In genomic region chr11:96274428-96274827, GRCm38 (mm10) we compare ENCODE assay signal across 20 mouse cellular contexts. TPM values are rescaled to one million over a fixed set of nuclear protein-coding genes. Genes with fewer than 3 reads are reported as not detected.
DNase-seq lines count a peak whose midpoint lies in the region; ATAC-seq and TF ChIP-seq lines count a peak whose summit lies in the region.
"Had no signal": no experiment of that assay in that cellular context is flagged by ENCODE, and none has a peak within 500 bp of the region (broad histone marks: within the 10 kb centered on the region; RNA-seq: fewer than 3 reads in every experiment).

No protein-coding gene starts in this region.

- WGBS in kidney, embryonic 16.5 days, result 51% methylated on average over 10 of the region's 10 CpGs
- 13% methylated on average over 10 of the region's 10 CpGs for WGBS in neural tube, embryonic 12.5 days
- 16% methylated on average over 10 of the region's 10 CpGs for WGBS in neural tube, embryonic 14.5 days
- 15% methylated on average over 10 of the region's 10 CpGs for WGBS in intestine, postnatal 0 days

- peak overlapping the region; percentile 86 for H3K4me2 ChIP-seq in kidney, embryonic 16.5 days (replicated peaks; ENCODE audit: low read depth, low read length)
- peak overlapping the region; percentile 100 for H3K4me2 ChIP-seq in neural tube, embryonic 12.5 days (replicated peaks)
- H3K4me2 ChIP-seq in neural tube, embryonic 14.5 days (ENCODE audit: low read depth, low read length), result peak overlapping the region; percentile 100
- no peak overlapping the region for H3K4me2 ChIP-seq in intestine, postnatal 0 days (replicated peaks; ENCODE audit: low read depth)
- H3K4me2 ChIP-seq: forebrain, embryonic 13.5 days; heart, embryonic 12.5 days; hindbrain, embryonic 15.5 days had no signal

- peak overlapping the region; percentile 71 for H3K4me3 ChIP-seq in kidney, embryonic 16.5 days (ENCODE audit: low read length)
- H3K4me3 ChIP-seq in neural tube, embryonic 12.5 days, result peak overlapping the region; percentile 95
- peak overlapping the region; percentile 95 for H3K4me3 ChIP-seq in neural tube, embryonic 14.5 days (ENCODE audit: low read depth, low read length)
- H3K4me3 ChIP-seq in intestine, postnatal 0 days (ENCODE audit: low read depth, low read length), result no peak overlapping the region
- H3K4me3 ChIP-seq: embryonic facial prominence, embryonic 10.5 days; forebrain, embryonic 13.5 days; gastrocnemius, adult 2 months; heart, embryonic 12.5 days; hindbrain, embryonic 10.5 days; hindbrain, embryonic 15.5 days had no signal

- DNase-seq in kidney, adult 18-20 months, result peak; percentile 39
- DNase-seq in kidney, postnatal 36 days, result no peak
- no peak for DNase-seq in kidney, postnatal 25 days
- DNase-seq: adrenal gland, postnatal 14 days; cerebellum, adult 2 months; cerebellum, postnatal 10 days; gastrocnemius, adult 2 months; gastrocnemius, postnatal 25 days had no signal

- H3K27ac ChIP-seq in kidney, embryonic 16.5 days (ENCODE audit: low read length), result peak overlapping the region; percentile 16; the same call in 1 of the 2 replicates
- peak overlapping the region; percentile 100 for H3K27ac ChIP-seq in neural tube, embryonic 12.5 days
- H3K27ac ChIP-seq in neural tube, embryonic 14.5 days (ENCODE audit: low read depth, low read length), result peak overlapping the region; percentile 100
- no peak overlapping the region for H3K27ac ChIP-seq in intestine, postnatal 0 days (ENCODE audit: low read depth, low read length)
- H3K27ac ChIP-seq: embryonic facial prominence, embryonic 10.5 days; forebrain, embryonic 13.5 days; gastrocnemius, adult 2 months; hindbrain, embryonic 10.5 days; hindbrain, embryonic 15.5 days had no signal

- peaks cover 68% of the 10 kb centered on the region for H3K4me1 ChIP-seq in kidney, embryonic 16.5 days (ENCODE audit: insufficient read depth, low read length)
- peaks cover 72% of the 10 kb centered on the region for H3K4me1 ChIP-seq in neural tube, embryonic 12.5 days
- peaks cover 52% of the 10 kb centered on the region for H3K4me1 ChIP-seq in neural tube, embryonic 14.5 days (ENCODE audit: control insufficient read depth, insufficient read depth, low read length)
- H3K4me1 ChIP-seq in intestine, postnatal 0 days (replicated peaks; ENCODE audit: control insufficient read depth, insufficient read depth, low read length), result no peaks in the 10 kb centered on the region; the same call in 1 of the 2 replicates

- H3K27me3 ChIP-seq in kidney, embryonic 16.5 days (ENCODE audit: insufficient read depth, low read length), result no peaks in the 10 kb centered on the region; the same call in 1 of the 2 replicates
- H3K27me3 ChIP-seq in neural tube, embryonic 12.5 days (replicated peaks), result no peaks in the 10 kb centered on the region; the same call in none of the 2 replicates
- no peaks in the 10 kb centered on the region for H3K27me3 ChIP-seq in neural tube, embryonic 14.5 days (ENCODE audit: control insufficient read depth, insufficient read depth, low read length)
- H3K27me3 ChIP-seq in intestine, postnatal 0 days (replicated peaks; ENCODE audit: control insufficient read depth, insufficient read depth, low read length), result peaks cover 99% of the 10 kb centered on the region

- no peak for ATAC-seq in kidney, embryonic 16.5 days (ENCODE audit: low FRiP score, low TSS enrichment)
- no peak for ATAC-seq in neural tube, embryonic 12.5 days (ENCODE audit: low FRiP score, low read depth)
- ATAC-seq in neural tube, embryonic 14.5 days (ENCODE audit: low read depth), result no peak
- ATAC-seq in intestine, postnatal 0 days, result no peak
- ATAC-seq: forebrain, embryonic 13.5 days had no signal

- no peak for TF ChIP-seq CTCF in intestine, postnatal 0 days (IDR thresholded peaks at IDR 0.05; ENCODE audit: low read depth)

- H3K36me3 ChIP-seq in kidney, embryonic 16.5 days (ENCODE audit: insufficient read depth, low read length), result no peaks in the 10 kb centered on the region
- no peaks in the 10 kb centered on the region for H3K36me3 ChIP-seq in neural tube, embryonic 12.5 days
- H3K36me3 ChIP-seq in neural tube, embryonic 14.5 days (ENCODE audit: control insufficient read depth, insufficient read depth, low read length), result no peaks in the 10 kb centered on the region
- H3K36me3 ChIP-seq in intestine, postnatal 0 days (ENCODE audit: control insufficient read depth, insufficient read depth), result no peaks in the 10 kb centered on the region
- H3K36me3 ChIP-seq: embryonic facial prominence, embryonic 10.5 days; G1E; heart, embryonic 12.5 days; hindbrain, embryonic 10.5 days; hindbrain, embryonic 15.5 days had no signal

- peak overlapping the region; percentile 85; the same call in 1 of the 2 replicates for H3K9ac ChIP-seq in kidney, embryonic 16.5 days (replicated peaks; ENCODE audit: low read length)
- peak overlapping the region; percentile 100 for H3K9ac ChIP-seq in neural tube, embryonic 12.5 days
- peak overlapping the region; percentile 100 for H3K9ac ChIP-seq in neural tube, embryonic 14.5 days (replicated peaks; ENCODE audit: low read depth, low read length)
- H3K9ac ChIP-seq in intestine, postnatal 0 days (ENCODE audit: low read depth, low read length), result no peak overlapping the region
- H3K9ac ChIP-seq: forebrain, embryonic 13.5 days; heart, embryonic 12.5 days; hindbrain, embryonic 15.5 days had no signal

- no peaks in the 10 kb centered on the region for H3K9me3 ChIP-seq in kidney, embryonic 16.5 days (ENCODE audit: low read length)
- H3K9me3 ChIP-seq in neural tube, embryonic 12.5 days, result no peaks in the 10 kb centered on the region
- no peaks in the 10 kb centered on the region for H3K9me3 ChIP-seq in neural tube, embryonic 14.5 days (ENCODE audit: control insufficient read depth, low read length)
- H3K9me3 ChIP-seq in intestine, postnatal 0 days (ENCODE audit: control insufficient read depth), result no peaks in the 10 kb centered on the region
- H3K9me3 ChIP-seq: embryonic facial prominence, embryonic 10.5 days; forebrain, embryonic 13.5 days; heart, embryonic 12.5 days; hindbrain, embryonic 10.5 days; hindbrain, embryonic 15.5 days had no signal

RNA-seq across cellular contexts. Expression of gene Hoxb9, which starts 3.2 kb away (rescaled TPM):
- polyA plus RNA-seq in kidney, embryonic 16.5 days (2015; fragmentation: Nextera tagmentation; extraction: Ambion mirVana), result 21.5 and 24.5 TPM in 2 replicates
- polyA plus RNA-seq in neural tube, embryonic 12.5 days (2016; fragmentation: Nextera tagmentation; extraction: Ambion mirVana), result 76.1 and 90.5 TPM in 2 replicates
- 106 and 114 TPM in 2 replicates for polyA plus RNA-seq in neural tube, embryonic 14.5 days (2014; fragmentation: Nextera tagmentation; extraction: Ambion mirVana)
- 0.37 and 1.5 TPM in 2 replicates for polyA plus RNA-seq in intestine, postnatal 0 days (2015; fragmentation: Nextera tagmentation; extraction: Ambion mirVana)
- polyA plus RNA-seq: cerebellum, adult 2 months; embryonic facial prominence, embryonic 10.5 days; forebrain, embryonic 13.5 days; G1E; heart, embryonic 16.5 days; hindbrain, embryonic 10.5 days had no signal

RNA-seq across cellular contexts. Expression of gene Hoxb8, which starts 7.3 kb away (rescaled TPM):
- 9.5 and 12.9 TPM in 2 replicates for polyA plus RNA-seq in kidney, embryonic 16.5 days (2015; fragmentation: Nextera tagmentation; extraction: Ambion mirVana)
- polyA plus RNA-seq in neural tube, embryonic 12.5 days (2016; fragmentation: Nextera tagmentation; extraction: Ambion mirVana), result 35.7 and 53.3 TPM in 2 replicates
- 78.6 and 120 TPM in 2 replicates for polyA plus RNA-seq in neural tube, embryonic 14.5 days (2014; fragmentation: Nextera tagmentation; extraction: Ambion mirVana)
- 1.0 and 1.1 TPM in 2 replicates for polyA plus RNA-seq in intestine, postnatal 0 days (2015; fragmentation: Nextera tagmentation; extraction: Ambion mirVana)
- polyA plus RNA-seq: embryonic facial prominence, embryonic 10.5 days; embryonic facial prominence, embryonic 14.5 days; forebrain, embryonic 13.5 days; heart, embryonic 12.5 days; heart, embryonic 16.5 days had no signal

RNA-seq across cellular contexts. Expression of gene Hoxb7, which starts 12.0 kb away (rescaled TPM):
- polyA plus RNA-seq in kidney, embryonic 16.5 days (2015; fragmentation: Nextera tagmentation; extraction: Ambion mirVana), result 60.9 and 68.3 TPM in 2 replicates
- polyA plus RNA-seq in neural tube, embryonic 12.5 days (2016; fragmentation: Nextera tagmentation; extraction: Ambion mirVana), result 97.1 and 101 TPM in 2 replicates
- polyA plus RNA-seq in neural tube, embryonic 14.5 days (2014; fragmentation: Nextera tagmentation; extraction: Ambion mirVana), result 120 and 133 TPM in 2 replicates
- 7.6 and 8.5 TPM in 2 replicates for polyA plus RNA-seq in intestine, postnatal 0 days (2015; fragmentation: Nextera tagmentation; extraction: Ambion mirVana)
- polyA plus RNA-seq: cerebellum, adult 2 months; embryonic facial prominence, embryonic 10.5 days; forebrain, embryonic 13.5 days; G1E; hindbrain, embryonic 10.5 days had no signal

RNA-seq across cellular contexts. Expression of gene Hoxb6, which starts 17.8 kb away (rescaled TPM):
- polyA plus RNA-seq in kidney, embryonic 16.5 days (2015; fragmentation: Nextera tagmentation; extraction: Ambion mirVana), result 50.3 and 55.7 TPM in 2 replicates
- 145 and 151 TPM in 2 replicates for polyA plus RNA-seq in neural tube, embryonic 12.5 days (2016; fragmentation: Nextera tagmentation; extraction: Ambion mirVana)
- 138 and 141 TPM in 2 replicates for polyA plus RNA-seq in neural tube, embryonic 14.5 days (2014; fragmentation: Nextera tagmentation; extraction: Ambion mirVana)
- 5.7 and 6.4 TPM in 2 replicates for polyA plus RNA-seq in intestine, postnatal 0 days (2015; fragmentation: Nextera tagmentation; extraction: Ambion mirVana)
- polyA plus RNA-seq: embryonic facial prominence, embryonic 10.5 days; forebrain, embryonic 13.5 days; heart, embryonic 12.5 days; heart, embryonic 16.5 days had no signal

RNA-seq across cellular contexts. Expression of gene Hoxb5, which starts 28.7 kb away (rescaled TPM):
- 19.2 and 24.3 TPM in 2 replicates for polyA plus RNA-seq in kidney, embryonic 16.5 days (2015; fragmentation: Nextera tagmentation; extraction: Ambion mirVana)
- polyA plus RNA-seq in neural tube, embryonic 12.5 days (2016; fragmentation: Nextera tagmentation; extraction: Ambion mirVana), result 79.2 and 94.7 TPM in 2 replicates
- 49.1 and 52.4 TPM in 2 replicates for polyA plus RNA-seq in neural tube, embryonic 14.5 days (2014; fragmentation: Nextera tagmentation; extraction: Ambion mirVana)
- polyA plus RNA-seq in intestine, postnatal 0 days (2015; fragmentation: Nextera tagmentation; extraction: Ambion mirVana), result 14.7 and 15.8 TPM in 2 replicates
- polyA plus RNA-seq: forebrain, embryonic 13.5 days had no signal
